Mouse (Mus musculus): Measurements from ENCODE around the gene Ces1b. TPM values are rescaled to one million over a fixed set of nuclear protein-coding genes. Genes with fewer than 3 reads are reported as not detected.

Ces1b gene
- polyA plus RNA-seq, 1 experiment from 2014 or later = not detected

DNA sequence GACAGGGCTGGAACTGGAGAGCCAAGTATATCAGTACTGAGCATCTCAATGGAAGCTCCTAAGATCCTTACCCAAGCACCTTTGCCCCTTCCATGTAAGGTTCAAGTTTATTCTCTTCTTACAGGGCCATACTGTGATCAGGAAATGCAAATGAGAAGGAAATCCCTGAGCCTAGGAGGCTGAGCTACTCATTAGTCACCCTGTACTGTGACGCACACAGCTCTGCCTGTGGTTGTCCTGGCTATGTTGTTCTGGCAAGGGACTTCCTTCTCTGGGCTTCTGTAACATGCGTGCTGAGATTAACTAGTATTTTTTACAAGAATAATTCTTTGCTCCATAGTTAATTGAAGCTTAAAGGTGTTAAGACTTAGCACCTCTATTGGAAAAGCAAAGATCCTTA, 49.2 kb downstream of the Ces1b start:
- 77% methylated on average over 2 of the region's 2 CpGs for WGBS
- H3K4me1 ChIP-seq (replicated peaks; ENCODE audit: control insufficient read depth, insufficient read depth, low read length) = no peaks in the 10 kb centered on the region
- DNase-seq (ENCODE audit: low spot score) (no peak), ATAC-seq (replicated peaks; ENCODE audit: low FRiP score, low TSS enrichment, low read depth) (no peak)
- H3K9ac ChIP-seq (ENCODE audit: low read length) = no peak overlapping the region
- H3K27me3 ChIP-seq (replicated peaks; ENCODE audit: control insufficient read depth, insufficient read depth, low read length) = no peaks in the 10 kb centered on the region
- no peak overlapping the region for H3K27ac ChIP-seq (ENCODE audit: low read depth)
- no peaks in the 10 kb centered on the region for H3K9me3 ChIP-seq (ENCODE audit: control insufficient read depth, low read length)
- no peaks in the 10 kb centered on the region for H3K36me3 ChIP-seq (ENCODE audit: control insufficient read depth, insufficient read depth, low read length)
- no peak overlapping the region for H3K4me3 ChIP-seq (ENCODE audit: low read depth, low read length)
- H3K4me2 ChIP-seq (ENCODE audit: low read length) = no peak overlapping the region

GRCm38 (mm10) chr8:93021738-93022137, 58.1 kb downstream of the Ces1b start:
- Histone ChIP-seq H3K4me3 (ENCODE audit: low read depth, low read length) (no peak overlapping the region), H3K4me2 (ENCODE audit: low read length) (no peak overlapping the region), H3K36me3 (ENCODE audit: control insufficient read depth, insufficient read depth, low read length) (no peaks in the 10 kb centered on the region), H3K27ac (ENCODE audit: low read depth) (no peak overlapping the region), H3K9ac (ENCODE audit: low read length) (no peak overlapping the region), H3K27me3 (replicated peaks; ENCODE audit: control insufficient read depth, insufficient read depth, low read length) (no peaks in the 10 kb centered on the region), H3K9me3 (ENCODE audit: control insufficient read depth, low read length) (no peaks in the 10 kb centered on the region), H3K4me1 (replicated peaks; ENCODE audit: control insufficient read depth, insufficient read depth, low read length) (no peaks in the 10 kb centered on the region)
- no peak for DNase-seq (ENCODE audit: low spot score)
- 68% methylated on average over 5 of the region's 5 CpGs for WGBS
- ATAC-seq (replicated peaks; ENCODE audit: low FRiP score, low TSS enrichment, low read depth) = no peak

DNA sequence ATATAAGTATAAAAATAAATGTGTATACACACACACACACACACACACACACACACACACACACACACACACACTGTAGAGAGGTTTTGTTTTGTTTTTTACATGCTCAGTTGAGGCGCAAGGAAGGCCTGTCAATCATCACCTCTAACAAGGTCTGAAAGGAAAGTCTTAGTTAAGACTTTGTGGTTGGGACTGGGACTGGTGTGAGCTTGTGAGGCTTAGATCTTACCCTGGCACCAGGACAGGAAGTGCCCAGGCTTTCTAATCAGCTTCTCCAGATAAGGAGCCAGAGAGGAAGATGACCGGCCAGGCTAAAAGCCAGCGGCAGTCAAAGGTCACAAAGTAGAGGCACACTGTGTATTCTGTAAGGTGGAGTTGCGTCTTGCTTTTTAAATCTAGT, 65.5 kb downstream of the Ces1b start:
- no peak overlapping the region for H3K27ac ChIP-seq (ENCODE audit: low read depth)
- H3K27me3 ChIP-seq (replicated peaks; ENCODE audit: control insufficient read depth, insufficient read depth, low read length) = no peaks in the 10 kb centered on the region
- DNase-seq (ENCODE audit: low spot score) (no peak), ATAC-seq (replicated peaks; ENCODE audit: low FRiP score, low TSS enrichment, low read depth) (no peak)
- no peaks in the 10 kb centered on the region for H3K4me1 ChIP-seq (replicated peaks; ENCODE audit: control insufficient read depth, insufficient read depth, low read length)
- no peak overlapping the region for H3K9ac ChIP-seq (ENCODE audit: low read length)
- no peak overlapping the region for H3K4me2 ChIP-seq (ENCODE audit: low read length)
- no peak overlapping the region for H3K4me3 ChIP-seq (ENCODE audit: low read depth, low read length)
- H3K9me3 ChIP-seq (ENCODE audit: control insufficient read depth, low read length) = no peaks in the 10 kb centered on the region
- no peaks in the 10 kb centered on the region for H3K36me3 ChIP-seq (ENCODE audit: control insufficient read depth, insufficient read depth, low read length)
- WGBS = 55% methylated on average over 4 of the region's 4 CpGs

DNA sequence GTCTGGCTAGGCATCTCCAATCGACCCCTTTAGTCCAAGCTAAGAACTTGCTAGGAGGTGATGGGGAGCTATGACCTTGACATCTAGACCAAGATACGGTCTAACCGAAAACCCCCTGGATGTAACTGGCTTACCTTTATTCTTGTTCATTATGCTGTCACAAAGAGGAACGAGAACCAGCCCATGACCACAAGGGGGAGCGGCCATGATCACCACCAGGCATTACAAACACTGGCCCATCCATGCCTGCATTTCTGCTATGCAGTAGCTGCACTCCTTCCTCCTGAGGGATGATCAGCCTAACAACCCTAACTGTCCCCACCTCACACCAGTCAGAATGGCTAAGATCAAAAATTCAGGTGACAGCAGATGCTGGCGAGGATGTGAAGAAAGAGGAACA, 67.6 kb downstream of the Ces1b start:
- WGBS = 82% methylated on average over 6 of the region's 6 CpGs
- Histone ChIP-seq H3K27ac (ENCODE audit: low read depth) (no peak overlapping the region), H3K4me1 (replicated peaks; ENCODE audit: control insufficient read depth, insufficient read depth, low read length) (no peaks in the 10 kb centered on the region), H3K4me3 (ENCODE audit: low read depth, low read length) (no peak overlapping the region), H3K36me3 (ENCODE audit: control insufficient read depth, insufficient read depth, low read length) (no peaks in the 10 kb centered on the region), H3K4me2 (ENCODE audit: low read length) (no peak overlapping the region), H3K9ac (ENCODE audit: low read length) (no peak overlapping the region), H3K27me3 (replicated peaks; ENCODE audit: control insufficient read depth, insufficient read depth, low read length) (no peaks in the 10 kb centered on the region), H3K9me3 (ENCODE audit: control insufficient read depth, low read length) (no peaks in the 10 kb centered on the region)
- ATAC-seq (replicated peaks; ENCODE audit: low FRiP score, low TSS enrichment, low read depth) = no peak
- DNase-seq (ENCODE audit: low spot score) = no peak

- H3K9ac ChIP-seq (ENCODE audit: low read length) = no peak overlapping the region
- WGBS = 10% methylated on average over 9 of the region's 9 CpGs
- H3K4me1 ChIP-seq (replicated peaks; ENCODE audit: control insufficient read depth, insufficient read depth, low read length) = no peaks in the 10 kb centered on the region
- no peak overlapping the region for H3K27ac ChIP-seq (ENCODE audit: low read depth)
- no peaks in the 10 kb centered on the region for H3K27me3 ChIP-seq (replicated peaks; ENCODE audit: control insufficient read depth, insufficient read depth, low read length)
- H3K4me2 ChIP-seq (ENCODE audit: low read length) = no peak overlapping the region
- no peak overlapping the region for H3K4me3 ChIP-seq (ENCODE audit: low read depth, low read length)
- no peaks in the 10 kb centered on the region for H3K9me3 ChIP-seq (ENCODE audit: control insufficient read depth, low read length)
- no peaks in the 10 kb centered on the region for H3K36me3 ChIP-seq (ENCODE audit: control insufficient read depth, insufficient read depth, low read length)
- ATAC-seq (replicated peaks; ENCODE audit: low FRiP score, low TSS enrichment, low read depth) (peak; percentile 40; the same call in 1 of the 2 replicates), DNase-seq (ENCODE audit: low spot score) (peak; percentile 96)
These were observed 68.4 kb downstream of the Ces1b start for GRCm38 (mm10) chr8:93011439-93011838.

- H3K4me2 ChIP-seq (ENCODE audit: low read length) = no peak overlapping the region
- H3K9me3 ChIP-seq (ENCODE audit: control insufficient read depth, low read length) = no peaks in the 10 kb centered on the region
- no peak overlapping the region for H3K4me3 ChIP-seq (ENCODE audit: low read depth, low read length)
- peak; percentile 62 for DNase-seq (ENCODE audit: low spot score)
- H3K36me3 ChIP-seq (ENCODE audit: control insufficient read depth, insufficient read depth, low read length) = no peaks in the 10 kb centered on the region
- WGBS = 28% methylated on average over 5 of the region's 5 CpGs
- H3K27ac ChIP-seq (ENCODE audit: low read depth) = no peak overlapping the region
- no peak for ATAC-seq (replicated peaks; ENCODE audit: low FRiP score, low TSS enrichment, low read depth)
- H3K27me3 ChIP-seq (replicated peaks; ENCODE audit: control insufficient read depth, insufficient read depth, low read length) = no peaks in the 10 kb centered on the region
- no peak overlapping the region for H3K9ac ChIP-seq (ENCODE audit: low read length)
- H3K4me1 ChIP-seq (replicated peaks; ENCODE audit: control insufficient read depth, insufficient read depth, low read length) = no peaks in the 10 kb centered on the region
These were observed 69.5 kb downstream of the Ces1b start for GRCm38 (mm10) chr8:93010286-93010685.

Other genes with a start within 250 kb of the Ces1b start
- 5.8 and 7.1 TPM in 2 replicates for gene Lpcat2, start 224.7 kb downstream of the Ces1b start, polyA plus RNA-seq (2014; fragmentation: Nextera tagmentation; extraction: Ambion mirVana)
- gene Capns2, start 178.6 kb downstream of the Ces1b start, polyA plus RNA-seq (2014; fragmentation: Nextera tagmentation; extraction: Ambion mirVana) = 0.30 TPM in 2 replicates
- 0.04 TPM in 1 of 2 replicates, not detected in the other for gene Slc6a2, start 119.9 kb downstream of the Ces1b start, polyA plus RNA-seq (2014; fragmentation: Nextera tagmentation; extraction: Ambion mirVana)
- not detected in 2 replicates for gene Ces1a, start 31.8 kb downstream of the Ces1b start, polyA plus RNA-seq (2014; fragmentation: Nextera tagmentation; extraction: Ambion mirVana)
- gene Ces1c, start 51.3 kb upstream of the Ces1b start, polyA plus RNA-seq (2014; fragmentation: Nextera tagmentation; extraction: Ambion mirVana) = 0.28 and 0.45 TPM in 2 replicates
- 0.61 TPM in 1 of 2 replicates, not detected in the other for gene Ces1d, start 117.8 kb upstream of the Ces1b start, polyA plus RNA-seq (2014; fragmentation: Nextera tagmentation; extraction: Ambion mirVana)
- 0.28 and 0.45 TPM in 2 replicates for gene Ces1e, start 149.6 kb upstream of the Ces1b start, polyA plus RNA-seq (2014; fragmentation: Nextera tagmentation; extraction: Ambion mirVana)
- gene Ces1f, start 199.7 kb upstream of the Ces1b start, polyA plus RNA-seq (2014; fragmentation: Nextera tagmentation; extraction: Ambion mirVana) = not detected in 2 replicates